ENCODE assay signal across 1 mouse cellular context in the genomic region with DNA sequence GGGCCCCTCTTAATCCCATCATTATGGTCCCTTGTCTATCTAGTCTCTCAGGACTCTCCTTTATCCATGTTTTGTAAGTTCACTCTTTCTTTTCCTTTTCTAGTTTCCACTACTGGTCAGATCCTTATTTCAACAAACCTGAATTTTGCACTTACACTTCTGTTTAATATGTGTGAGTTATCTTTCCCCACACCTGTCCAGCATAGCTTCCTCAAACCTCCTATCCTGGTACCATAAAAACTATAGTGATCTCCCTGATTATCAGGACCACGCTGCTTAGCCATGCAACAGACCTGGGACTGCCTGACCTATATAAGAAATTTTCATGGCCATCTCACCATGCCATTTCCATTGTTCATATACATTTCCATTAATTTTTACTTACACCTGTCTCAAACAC.
TF ChIP-seq lines count a peak whose summit lies in the region.

No protein-coding gene starts in this region.

TF ChIP-seq in MEL, 35 proteins besides CTCF, POLR2A, EP300 and RAD21 (continued from another document):
- TF ChIP-seq CHD1 (IDR thresholded peaks at IDR 0.05; ENCODE audit: low read depth, low read length), result no peak
